Mouse (Mus musculus) retina, postnatal 7 days (tissue): ENCODE measurements around the gene Ptgr1.

Experiments used
- DNase-seq: peaks from one replicate; pipeline ENCODE4 v3.0.0-alpha.2; 2012; ENCODE audit warnings: low read depth, low spot score

Ptgr1 gene

DNA sequence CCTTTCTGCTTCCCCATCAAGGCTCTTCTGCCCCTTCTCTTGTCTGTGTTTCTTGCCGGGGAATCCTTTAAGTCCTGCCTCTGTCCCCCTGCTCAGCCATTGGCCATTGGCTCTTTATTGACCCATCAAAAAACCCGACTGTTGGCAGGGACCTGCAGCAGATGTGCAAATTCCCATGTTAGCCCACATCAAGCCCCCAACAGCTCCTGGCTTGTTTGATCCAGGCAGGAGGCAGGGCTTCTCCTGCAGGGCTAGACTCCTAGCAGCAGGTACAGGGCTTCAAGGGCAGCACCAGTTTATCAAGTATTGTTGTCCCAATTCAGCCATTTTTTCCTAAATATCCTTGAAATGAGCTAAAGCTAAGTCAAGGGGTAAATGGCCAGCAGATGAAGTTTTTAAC, 60.8 kb downstream of the Ptgr1 start:
- no peak for DNase-seq

DNA sequence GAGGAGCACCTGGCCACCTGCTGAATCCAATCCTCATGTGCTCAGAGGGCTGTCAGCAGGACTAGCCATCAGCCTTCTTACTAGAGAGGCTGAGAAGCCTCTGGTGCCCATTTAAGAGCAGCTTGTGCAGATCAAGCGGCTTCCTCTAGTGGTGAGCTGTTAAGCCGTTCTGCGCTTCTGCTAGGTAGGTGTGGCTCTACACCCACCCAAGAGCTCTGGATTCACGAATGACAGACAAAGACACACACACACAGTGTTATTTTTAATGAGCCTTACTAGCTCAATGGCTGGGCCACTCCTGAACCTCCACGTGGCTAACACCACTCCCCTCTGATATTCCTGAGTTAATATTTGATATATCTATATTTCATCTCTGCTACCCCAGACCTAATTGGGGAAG, 61.3 kb downstream of the Ptgr1 start:
- no peak for DNase-seq

DNA sequence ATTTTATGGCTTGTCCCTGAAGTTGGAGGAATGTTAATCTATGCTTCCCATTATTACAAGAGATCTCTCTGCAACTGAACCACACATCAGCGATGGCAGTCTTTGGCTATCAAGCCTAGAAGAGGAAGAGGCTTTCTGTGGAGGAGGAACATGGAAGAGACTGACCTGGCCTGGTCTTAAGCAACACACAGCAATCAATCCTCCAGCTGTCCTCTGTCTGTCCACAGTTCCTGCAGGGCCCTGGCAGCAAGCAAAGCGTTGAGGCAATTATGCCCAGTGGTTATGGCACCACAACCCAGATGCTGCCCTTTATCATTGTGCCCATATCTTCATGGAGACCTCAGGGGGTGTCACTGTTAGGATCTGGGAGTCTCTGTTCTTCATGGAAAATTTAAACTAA, 63.0 kb downstream of the Ptgr1 start:
- DNase-seq: no peak
